Mouse (Mus musculus) small intestine, adult 2 months (tissue): ENCODE measurements around the gene Timm8a2.

Source experiments
- CTCF ChIP-seq: fragments of 200-500 bp; IDR thresholded peaks from 2 replicates; pipeline ENCODE4 v1.5.1; 2012; ENCODE audit warnings: low read depth, mild to moderate bottlenecking, control low read depth, inconsistent platforms, low read length, moderate library complexity, mixed read lengths; ENCODE audit not compliant: insufficient replicate concordance, insufficient read length; ENCODE audit errors: extremely low read depth
- POLR2A ChIP-seq: fragments of 200-500 bp; IDR thresholded peaks from 2 replicates; pipeline ENCODE4 v1.6.1; 2012; ENCODE audit warnings: low read depth, mild to moderate bottlenecking, control low read depth, inconsistent platforms, low read length, moderate library complexity

DNA sequence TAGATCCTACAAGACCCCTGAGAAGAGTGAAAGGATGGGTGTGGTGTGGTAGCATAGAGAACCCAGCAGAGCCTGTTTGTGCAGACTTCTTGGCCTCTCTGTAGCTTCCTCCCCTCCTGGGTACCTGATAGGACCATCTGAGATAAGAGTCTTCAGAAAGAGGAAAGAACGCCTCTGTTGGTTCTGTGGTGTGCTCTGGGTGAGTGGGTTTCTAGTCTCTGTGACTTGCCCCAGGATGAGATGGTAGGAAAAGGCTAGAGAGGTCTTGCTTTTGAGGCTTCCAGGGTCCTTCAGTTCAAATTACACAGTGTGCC is 39.0 kb upstream of the Timm8a2 start:
- no peak for TF ChIP-seq CTCF
- TF ChIP-seq POLR2A, result no peak
